Mouse (Mus musculus) olfactory bulb, adult 2 months (tissue): Measurements from ENCODE around the gene Vps8. TPM values are rescaled to one million over a fixed set of nuclear protein-coding genes. Genes with fewer than 3 reads are reported as not detected.

Experiments used
- H3K27ac ChIP-seq: fragments of 200-500 bp; 2 replicates; pipeline ENCODE4 v1.5.1; 2012; ENCODE audit warnings: low read depth, low read length; ENCODE audit not compliant: insufficient read depth
- H3K4me1 ChIP-seq: fragments of 200-500 bp; 2 replicates; pipeline ENCODE4 v1.6.1; 2012; ENCODE audit warnings: low read length; ENCODE audit not compliant: control insufficient read depth, insufficient read depth
- H3K4me3 ChIP-seq: fragments of 200-500 bp; 2 replicates; pipeline ENCODE4 v1.5.1; 2012; ENCODE audit warnings: mild to moderate bottlenecking, low read depth, low read length, moderate library complexity; ENCODE audit not compliant: insufficient read depth
- CTCF ChIP-seq: fragments of 200-500 bp; IDR thresholded peaks from 2 replicates; pipeline ENCODE4 v1.5.1; 2012; ENCODE audit warnings: low read depth, mild to moderate bottlenecking, low read length, moderate library complexity; ENCODE audit not compliant: insufficient read depth
- POLR2A ChIP-seq: fragments of 200-500 bp; IDR thresholded peaks from 2 replicates; pipeline ENCODE4 v1.6.1; 2012; ENCODE audit warnings: mild to moderate bottlenecking, low read depth, low read length, moderate library complexity; ENCODE audit not compliant: insufficient read depth
- WGBS: fragments of 180-500 bp; shearing (Covaris S2); methylation state at CpG from one replicate; pipeline ENCODE4 v1.1.7; 2018; 5-methylcytosine and 5-hydroxymethylcytosine counted together
- polyA plus RNA-seq: library from polyadenylated mRNA; stranded (reverse); fragments of >200 nt; gene quantifications from 2 replicates; pipeline ENCODE4 v1.2.4, GENCODE M21; 2012; ENCODE audit warnings: low replicate concordance; ENCODE audit not compliant: missing spikeins, insufficient read depth, insufficient read length

Gene Vps8
- polyA plus RNA-seq, 1 experiment, result not detected

DNA sequence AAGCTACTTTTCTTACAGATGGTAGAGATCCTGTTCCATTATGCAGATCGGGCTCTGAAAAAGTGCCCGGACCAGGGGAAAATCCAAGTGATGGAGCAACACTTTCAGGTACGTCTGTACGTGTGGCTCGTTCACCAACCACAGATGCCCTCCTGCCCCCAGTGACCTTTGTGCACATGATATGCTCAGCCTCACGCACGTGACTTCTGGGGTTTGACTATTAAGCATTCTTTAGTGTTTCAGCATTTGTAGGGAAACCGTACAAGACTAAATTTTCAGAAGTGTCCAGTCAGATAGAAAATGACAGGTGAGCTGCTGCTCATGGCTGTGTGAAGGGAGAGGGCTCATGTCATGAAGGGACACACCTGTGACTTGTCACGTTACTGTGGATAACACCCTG lies 55.5 kb downstream of the Vps8 start:
- TF ChIP-seq CTCF, result no peak
- TF ChIP-seq POLR2A, result no peak
- Histone ChIP-seq H3K4me1 (no peaks in the 10 kb centered on the region), H3K27ac (no peak overlapping the region), H3K4me3 (no peak overlapping the region)
- WGBS, result 96% methylated on average over 9 of the region's 9 CpGs

DNA sequence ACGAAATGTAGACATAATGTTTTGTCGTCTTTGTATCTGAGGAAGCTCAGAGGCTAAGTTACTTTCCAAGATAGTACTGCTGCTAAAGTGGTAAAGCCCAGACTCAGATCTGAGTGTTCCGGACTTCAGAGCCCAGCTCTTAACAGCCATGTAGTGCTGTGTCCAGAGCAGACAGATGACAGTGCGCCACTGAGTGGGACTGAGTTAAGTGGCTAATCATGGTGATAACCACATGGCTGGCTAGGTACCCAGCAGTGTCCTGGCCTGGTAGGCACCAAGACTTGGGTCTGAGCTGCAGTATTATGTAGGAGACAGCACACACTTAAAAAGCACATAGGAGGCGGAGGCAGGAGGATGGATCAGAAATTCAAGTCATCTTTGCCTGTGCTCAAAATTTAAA lies 60.9 kb downstream of the Vps8 start:
- Histone ChIP-seq H3K4me3 (no peak overlapping the region), H3K4me1 (no peaks in the 10 kb centered on the region), H3K27ac (no peak overlapping the region)
- TF ChIP-seq CTCF, result no peak
- WGBS, result 94% methylated on average over 5 of the region's 5 CpGs

- Histone ChIP-seq H3K4me1 (no peaks in the 10 kb centered on the region), H3K27ac (no peak overlapping the region), H3K4me3 (no peak overlapping the region)
- WGBS, result 76% methylated on average over 5 of the region's 5 CpGs
- TF ChIP-seq CTCF, result no peak
- no peak for TF ChIP-seq POLR2A
Measured at GRCm38 (mm10) chr16:21485716-21486115, 62.8 kb downstream of the Vps8 start.

DNA sequence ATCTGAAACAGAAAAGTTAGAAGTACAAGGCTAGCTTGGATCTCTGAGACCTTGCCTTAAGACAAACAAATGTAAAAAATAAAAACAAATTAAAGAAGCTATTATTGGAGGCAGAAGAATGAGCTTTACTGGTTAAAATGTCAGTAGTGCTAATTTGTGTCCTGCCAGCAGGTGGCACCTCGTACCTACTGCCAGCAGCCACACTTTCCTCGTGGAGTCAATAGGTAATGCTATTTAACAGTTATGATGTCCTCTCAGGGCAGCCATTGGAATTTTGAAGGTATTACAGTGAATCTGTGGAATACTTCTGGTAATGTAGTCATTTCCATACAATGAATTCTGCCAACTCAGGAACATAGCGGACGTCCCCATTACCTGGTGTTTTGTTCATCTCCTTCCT lies 65.5 kb downstream of the Vps8 start:
- Histone ChIP-seq H3K4me3 (no peak overlapping the region), H3K4me1 (no peaks in the 10 kb centered on the region), H3K27ac (no peak overlapping the region)
- WGBS, result 49% methylated on average over 4 of the region's 4 CpGs
- TF ChIP-seq POLR2A, result no peak
- TF ChIP-seq CTCF, result no peak

DNA sequence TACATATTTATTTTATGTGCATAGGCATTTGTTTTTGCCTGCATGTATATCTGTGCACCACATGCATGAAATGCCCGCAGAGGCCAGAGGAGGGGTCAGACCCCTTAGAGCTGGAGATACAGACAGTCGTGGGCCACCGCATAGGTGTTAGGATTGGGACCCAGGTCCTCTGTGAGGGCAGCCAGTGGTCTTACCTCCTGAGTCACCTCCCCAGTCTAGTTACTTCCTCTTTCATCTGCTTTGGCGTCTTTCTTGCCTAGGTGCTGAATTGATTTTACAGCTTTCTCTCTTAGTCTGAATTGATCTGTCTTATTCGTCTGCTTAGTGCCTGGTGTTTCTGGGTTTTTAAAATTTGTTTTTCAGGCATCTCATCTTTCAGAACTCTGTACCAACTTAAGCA lies 69.4 kb downstream of the Vps8 start:
- H3K4me1 ChIP-seq, result no peaks in the 10 kb centered on the region
- 89% methylated on average over 5 of the region's 5 CpGs for WGBS
- H3K27ac ChIP-seq, result no peak overlapping the region
- TF ChIP-seq CTCF (no peak), POLR2A (no peak)
- no peak overlapping the region for H3K4me3 ChIP-seq

DNA sequence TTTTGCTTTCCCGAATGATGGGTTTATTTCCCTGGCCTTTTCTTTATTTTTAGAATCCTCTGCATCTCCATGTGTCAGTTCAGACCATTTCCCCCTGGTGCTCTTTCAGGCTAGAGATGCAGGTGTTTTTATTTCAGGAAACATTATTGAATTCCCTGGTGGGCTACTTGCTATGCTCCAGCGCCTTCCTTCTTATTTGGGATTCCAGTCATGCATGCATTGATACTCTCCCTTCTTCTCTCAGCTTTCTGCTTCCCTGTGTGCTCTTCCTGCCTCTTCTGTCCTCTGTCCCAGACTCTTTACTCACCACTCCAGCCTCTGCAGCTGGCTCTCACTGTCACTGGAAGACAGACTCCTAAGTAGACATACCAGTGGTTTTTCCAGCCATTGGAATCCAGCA lies 70.0 kb downstream of the Vps8 start:
- no peaks in the 10 kb centered on the region for H3K4me1 ChIP-seq
- WGBS, result 39% methylated on average over 2 of the region's 2 CpGs
- H3K4me3 ChIP-seq, result no peak overlapping the region
- H3K27ac ChIP-seq, result no peak overlapping the region
- no peak for TF ChIP-seq POLR2A
- TF ChIP-seq CTCF, result no peak

DNA sequence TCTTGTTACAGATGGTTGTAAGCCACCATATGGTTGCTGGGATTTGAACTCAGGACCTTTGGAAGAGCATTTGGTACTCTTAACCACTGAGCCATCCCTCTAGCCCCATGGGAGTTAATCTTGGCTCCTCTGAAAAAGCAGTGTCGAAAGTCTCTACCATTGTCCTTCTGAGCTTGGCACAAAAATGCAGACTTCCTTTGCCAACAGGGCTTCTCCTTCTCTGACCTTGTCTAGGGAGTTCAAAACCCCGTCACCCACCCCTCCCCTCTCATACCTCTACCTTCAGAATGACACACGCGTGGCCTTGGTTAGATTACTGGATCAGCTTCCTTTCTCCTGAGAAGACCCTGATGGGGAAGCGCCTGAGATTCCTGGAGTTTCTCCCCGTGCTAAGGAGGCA lies 71.8 kb downstream of the Vps8 start:
- Histone ChIP-seq H3K27ac (no peak overlapping the region), H3K4me3 (no peak overlapping the region), H3K4me1 (peaks cover 5% of the 10 kb centered on the region)
- WGBS, result 95% methylated on average over 6 of the region's 6 CpGs
- no peak for TF ChIP-seq CTCF
- no peak for TF ChIP-seq POLR2A

- H3K4me3 ChIP-seq, result no peak overlapping the region
- 88% methylated on average over 9 of the region's 9 CpGs for WGBS
- no peak overlapping the region for H3K27ac ChIP-seq
- peaks cover 6% of the 10 kb centered on the region for H3K4me1 ChIP-seq
- TF ChIP-seq CTCF, result no peak
- no peak for TF ChIP-seq POLR2A
Measured at GRCm38 (mm10) chr16:21496799-21497198, 73.9 kb downstream of the Vps8 start.

DNA sequence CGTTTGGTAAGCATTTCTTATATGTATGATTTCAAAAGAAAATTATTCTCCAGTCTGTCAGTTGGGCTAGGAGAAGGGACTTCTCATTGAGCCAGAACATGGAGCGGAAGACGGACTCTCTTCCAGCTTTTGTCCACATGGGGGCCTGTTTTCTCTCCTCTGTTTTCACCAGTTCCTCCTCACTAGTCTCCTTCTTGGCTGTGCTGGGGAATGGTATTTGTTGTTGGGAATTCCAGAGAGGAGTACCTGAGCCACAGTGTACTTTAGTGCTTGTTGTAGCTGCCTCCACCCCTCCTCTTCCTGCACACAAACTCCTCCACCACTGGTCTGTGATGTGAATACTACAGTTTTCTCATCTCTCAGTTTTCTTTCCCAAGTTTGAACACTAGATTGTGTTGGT lies 74.7 kb downstream of the Vps8 start:
- no peak for TF ChIP-seq CTCF
- no peak for TF ChIP-seq POLR2A
- 88% methylated on average over 3 of the region's 3 CpGs for WGBS

GRCm38 (mm10) chr16:21498984-21499383 lies 76.1 kb downstream of the Vps8 start:
- 36% methylated on average over 4 of the region's 4 CpGs for WGBS
- Histone ChIP-seq H3K4me3 (no peak overlapping the region), H3K4me1 (peaks cover 6% of the 10 kb centered on the region), H3K27ac (peak overlapping the region; percentile 75)
- no peak for TF ChIP-seq POLR2A
- no peak for TF ChIP-seq CTCF

More for the DNA sequence above, 74.7 kb downstream of the Vps8 start:
- no peak overlapping the region for H3K27ac ChIP-seq
- H3K4me3 ChIP-seq, result no peak overlapping the region
- peaks cover 6% of the 10 kb centered on the region for H3K4me1 ChIP-seq
